Mouse (Mus musculus) hindbrain, embryonic 10.5 days (tissue): ENCODE results near the gene Kcnk6. TPM values are rescaled to one million over a fixed set of nuclear protein-coding genes. Genes with fewer than 3 reads are reported as not detected.
"Not testable (repeated sequence)": the region's sequence is repeated elsewhere in the genome, so short reads cannot be mapped to it uniquely, and the experiment has no call there.

Experiments used
- DNase-seq: peaks from one replicate; pipeline ENCODE4 v3.0.0-alpha.2; 2017; ENCODE audit warnings: low spot score
- H3K27ac ChIP-seq: fragments of 300-500 bp; sonication (generic); 2 replicates; pipeline ENCODE4 v1.5.1; 2016; ENCODE audit warnings: mild to moderate bottlenecking, moderate library complexity
- H3K27me3 ChIP-seq: fragments of 300-500 bp; sonication (generic); 2 replicates; pipeline ENCODE4 v1.6.1; 2016; ENCODE audit warnings: mild to moderate bottlenecking; ENCODE audit not compliant: poor library complexity, insufficient read depth, severe bottlenecking
- H3K36me3 ChIP-seq: fragments of 300-500 bp; sonication (generic); 2 replicates; pipeline ENCODE4 v1.6.1; 2016; ENCODE audit warnings: mild to moderate bottlenecking, moderate library complexity
- H3K4me1 ChIP-seq: fragments of 300-500 bp; sonication (generic); replicated peaks from 2 replicates; pipeline ENCODE4 v1.6.1; 2016; ENCODE audit warnings: mild to moderate bottlenecking
- H3K4me3 ChIP-seq: fragments of 300-500 bp; sonication (generic); 2 replicates; pipeline ENCODE4 v1.5.1; 2016; ENCODE audit warnings: mild to moderate bottlenecking, moderate library complexity
- H3K9me3 ChIP-seq: fragments of 300-500 bp; sonication (generic); 2 replicates; pipeline ENCODE4 v1.6.1; 2016; ENCODE audit warnings: mild to moderate bottlenecking, moderate library complexity
- WGBS: fragments of 180-500 bp; shearing (Covaris S2); methylation state at CpG from one replicate; pipeline ENCODE4 v1.1.7; 2016; 5-methylcytosine and 5-hydroxymethylcytosine counted together
- polyA plus RNA-seq: library from polyadenylated mRNA; unstranded; fragments of >200 nt; fragmentation: Nextera tagmentation; extraction: Ambion mirVana; gene quantifications from 2 replicates; pipeline ENCODE4 v1.2.1, GENCODE M21; 2016

Gene Kcnk6
- polyA plus RNA-seq, 1 experiment from 2014 or later, result 0.76 TPM

DNA sequence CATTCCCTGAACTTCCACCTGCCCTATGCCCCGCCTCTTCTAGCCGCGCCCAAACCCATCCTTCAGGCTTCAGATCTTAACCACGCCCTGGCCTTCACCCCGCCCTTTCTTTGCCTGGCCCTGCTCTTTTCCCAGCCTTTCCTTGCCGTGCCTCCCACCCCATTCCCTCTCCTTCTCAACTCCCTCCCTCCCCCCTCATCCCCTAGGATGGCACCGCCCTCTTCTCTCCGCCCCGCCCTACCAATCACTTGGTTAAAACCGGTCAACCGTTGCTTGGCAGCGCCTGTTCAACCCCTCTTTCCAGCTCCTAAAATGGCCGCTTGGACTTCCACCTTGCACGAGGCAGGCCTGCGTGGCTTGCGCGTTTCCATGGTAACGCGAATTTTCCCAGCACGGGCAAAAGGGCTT is 18.6 kb downstream of the Kcnk6 start, which contains the start of gene Catsperg1:
Gene Catsperg1, minus strand, starts transcription at position 361 of the 408 bp plus-strand sequence.
- Histone ChIP-seq H3K4me3 (peak within 1 kb of the TSS; percentile 48), H3K4me1 (peaks cover 28% of the 10 kb centered on the region), H3K9me3 (peaks cover 9% of the 10 kb centered on the region; the same call in 1 of the 2 replicates), H3K27me3 (peaks cover 23% of the 10 kb centered on the region), H3K27ac (peak within 1 kb of the TSS; percentile 64; the same call in 1 of the 2 replicates), H3K36me3 (no peaks in the 10 kb centered on the region)
- WGBS, result 1% methylated on average over 20 of the region's 20 CpGs
- peak; percentile 83 for DNase-seq

DNA sequence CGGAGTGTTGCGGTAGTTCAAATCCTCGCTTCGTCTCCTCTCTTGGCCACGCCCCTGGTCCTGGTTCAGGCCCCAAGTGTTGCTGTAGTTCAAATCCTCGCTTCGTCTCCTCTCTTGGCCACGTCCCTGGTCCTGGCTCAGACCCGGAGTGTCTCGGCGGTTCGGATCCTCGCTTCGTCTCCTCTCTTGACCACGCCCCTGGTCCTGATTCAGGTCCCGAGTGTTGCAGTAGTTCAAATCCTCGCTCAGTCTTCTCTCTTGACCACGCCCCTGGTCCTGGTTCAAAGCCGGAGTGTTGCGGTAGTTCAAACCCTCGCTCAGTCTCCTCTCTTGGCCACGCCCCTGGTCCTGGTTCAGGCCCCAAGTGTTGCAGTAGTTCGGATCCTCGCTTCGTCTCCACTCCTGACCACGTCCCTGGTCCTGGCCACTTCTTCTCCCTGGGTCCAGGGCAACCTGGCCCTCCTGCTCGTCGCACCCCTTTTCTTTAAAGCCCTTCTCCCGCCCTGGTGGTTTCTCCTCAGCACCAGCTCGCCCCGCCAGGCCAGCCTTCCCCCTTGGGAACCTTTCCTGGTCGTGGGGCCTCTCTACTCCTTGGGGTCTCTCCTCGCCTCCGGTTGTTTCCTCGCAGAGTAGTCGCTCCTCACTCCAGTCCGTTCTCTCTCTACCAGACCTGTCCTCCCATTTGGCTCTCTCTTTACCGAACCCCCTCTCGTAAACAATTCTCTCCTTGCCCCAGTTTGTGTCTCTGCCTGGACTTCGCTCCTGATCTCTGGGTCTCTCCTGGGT is 19.3 kb downstream of the Kcnk6 start:
- Histone ChIP-seq H3K27me3 (peaks cover 23% of the 10 kb centered on the region), H3K4me3 (peak overlapping the region; percentile 48), H3K4me1 (peaks cover 28% of the 10 kb centered on the region), H3K27ac (0 out of 2 replicates have a peak overlapping the region, but pooled peaks have one; percentile 23)
- 12% methylated on average over 40 of the region's 40 CpGs for WGBS
- H3K36me3 ChIP-seq, H3K9me3 ChIP-seq: not testable (repeated sequence)
- peak; percentile 10 for DNase-seq

DNA sequence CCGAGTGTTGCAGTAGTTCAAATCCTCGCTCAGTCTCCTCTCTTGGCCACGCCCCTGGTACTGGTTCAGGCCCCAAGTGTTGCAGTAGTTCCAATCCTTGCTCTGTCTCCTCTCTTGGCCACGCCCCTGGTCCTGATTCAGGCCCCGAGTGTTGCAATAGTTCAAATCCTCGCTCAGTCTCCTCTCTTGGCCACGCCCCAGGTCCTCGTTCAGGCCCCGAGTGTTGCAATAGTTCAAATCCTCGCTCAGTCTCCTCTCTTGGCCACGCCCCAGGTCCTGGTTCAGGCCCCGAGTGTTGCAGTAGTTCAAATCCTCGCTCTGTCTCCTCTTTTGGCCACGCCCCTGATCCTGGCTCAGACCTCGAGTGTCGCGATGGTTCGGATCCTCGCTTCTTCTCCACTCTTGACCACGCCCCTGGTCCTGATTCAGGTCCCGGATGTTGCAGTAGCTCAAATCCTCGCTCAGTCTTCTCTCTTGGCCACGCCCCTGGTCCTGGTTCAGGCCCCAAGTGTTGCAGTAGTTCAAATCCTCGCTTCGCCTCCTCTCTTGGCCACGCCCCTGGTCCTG is 20.0 kb downstream of the Kcnk6 start:
- no peaks in the 10 kb centered on the region for H3K36me3 ChIP-seq
- H3K27me3 ChIP-seq, result peaks cover 23% of the 10 kb centered on the region
- peak; percentile 25 for DNase-seq
- H3K27ac ChIP-seq, result no peak overlapping the region
- H3K4me3 ChIP-seq, result peak overlapping the region; percentile 48
- 0 out of 2 replicates have a peak, but pooled peaks cover 5% of the 10 kb centered on the region for H3K9me3 ChIP-seq
- WGBS, result 11% methylated on average over 26 of the region's 26 CpGs
- H3K4me1 ChIP-seq, result peaks cover 28% of the 10 kb centered on the region

GRCm38 (mm10) chr7:29211415-29212198 is 20.7 kb downstream of the Kcnk6 start:
- H3K36me3 ChIP-seq, result no peaks in the 10 kb centered on the region
- peak overlapping the region; percentile 48 for H3K4me3 ChIP-seq
- peaks cover 28% of the 10 kb centered on the region for H3K4me1 ChIP-seq
- DNase-seq, result peak; percentile 83
- H3K27ac ChIP-seq, result peak overlapping the region; percentile 62
- 0 out of 2 replicates have a peak, but pooled peaks cover under 1% of the 10 kb centered on the region for H3K9me3 ChIP-seq
- H3K27me3 ChIP-seq, result peaks cover 23% of the 10 kb centered on the region
- WGBS, result 5% methylated on average over 34 of the region's 34 CpGs

GRCm38 (mm10) chr7:29211013-29211412 is 21.3 kb downstream of the Kcnk6 start:
- H3K36me3 ChIP-seq, DNase-seq, H3K9me3 ChIP-seq: not testable (repeated sequence)
- 29% methylated on average over 14 of the region's 15 CpGs for WGBS
- peaks cover 23% of the 10 kb centered on the region for H3K27me3 ChIP-seq
- peak overlapping the region; percentile 48 for H3K4me3 ChIP-seq
- H3K4me1 ChIP-seq, result peaks cover 28% of the 10 kb centered on the region
- H3K27ac ChIP-seq, result peak overlapping the region; percentile 62

DNA sequence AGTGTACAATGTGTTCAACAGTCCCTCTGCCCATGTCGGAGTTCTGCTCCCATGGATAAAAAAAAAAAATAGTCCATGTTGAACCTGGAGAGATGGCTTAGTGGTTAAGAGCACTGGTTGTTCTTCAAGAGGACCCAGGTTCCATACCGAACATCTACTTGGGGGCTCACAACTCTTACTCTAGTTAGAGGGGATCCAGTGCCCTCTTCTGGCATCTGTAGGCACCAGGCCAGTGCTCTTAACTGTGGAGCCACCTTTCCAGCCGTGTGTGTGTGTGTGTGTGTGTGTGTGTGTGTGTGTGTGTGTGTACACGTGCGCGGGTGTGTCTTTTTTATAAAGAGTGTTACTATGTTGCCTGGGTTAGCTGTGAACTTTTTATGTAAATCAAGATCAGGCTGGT is 29.7 kb downstream of the Kcnk6 start:
- H3K4me1 ChIP-seq, result no peaks in the 10 kb centered on the region
- 86% methylated on average over 6 of the region's 6 CpGs for WGBS
- no peak overlapping the region for H3K27ac ChIP-seq
- no peaks in the 10 kb centered on the region for H3K9me3 ChIP-seq
- no peaks in the 10 kb centered on the region for H3K36me3 ChIP-seq
- H3K27me3 ChIP-seq, result 0 out of 2 replicates have a peak, but pooled peaks cover 2% of the 10 kb centered on the region
- no peak for DNase-seq
- H3K4me3 ChIP-seq, result no peak overlapping the region

DNA sequence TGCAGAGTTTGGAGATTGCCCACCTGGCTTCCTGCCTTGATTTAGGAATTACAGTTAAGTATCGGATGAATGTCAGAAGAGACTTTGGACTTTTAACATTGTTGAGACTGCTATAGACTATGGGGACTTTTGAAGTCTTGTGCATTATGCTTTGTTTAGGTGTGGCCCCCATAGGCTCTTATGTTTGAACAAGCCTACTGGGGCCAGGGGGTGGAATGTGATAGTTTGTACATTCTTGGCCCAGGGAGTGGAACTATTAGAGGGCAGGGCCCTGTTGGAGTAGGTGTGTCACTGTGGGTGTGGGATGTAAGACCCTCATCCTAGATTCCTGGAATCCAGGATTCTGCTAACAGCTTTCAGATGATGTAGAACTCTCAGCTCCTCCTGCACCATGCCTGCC is 38.1 kb downstream of the Kcnk6 start:
- H3K4me3 ChIP-seq, H3K9me3 ChIP-seq, H3K36me3 ChIP-seq, H3K27ac ChIP-seq, DNase-seq, H3K27me3 ChIP-seq, H3K4me1 ChIP-seq: not testable (repeated sequence)
- WGBS, result 90% methylated on average over 1 of the region's 1 CpGs

DNA sequence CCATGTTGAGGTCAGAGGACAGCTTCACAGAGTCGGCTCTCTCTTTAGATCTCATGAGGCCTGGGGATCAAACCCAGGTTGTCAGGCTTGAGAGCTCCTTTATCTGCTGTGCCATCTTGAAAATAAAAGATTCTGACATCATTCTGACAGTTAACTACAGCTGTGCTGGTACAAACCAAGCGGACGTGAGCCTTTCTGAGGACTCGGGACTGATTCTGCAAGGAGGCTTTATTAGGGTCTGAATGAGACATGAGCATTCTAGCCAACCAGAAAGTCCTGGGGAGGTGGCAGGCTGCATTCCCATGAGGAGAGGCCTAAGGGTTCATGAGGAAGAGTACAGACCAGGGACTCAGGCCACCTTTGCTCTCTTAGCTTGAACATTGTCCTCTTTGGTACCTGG is 51.0 kb downstream of the Kcnk6 start:
- DNase-seq, H3K27me3 ChIP-seq, H3K9me3 ChIP-seq: not testable (repeated sequence)
- peaks cover 22% of the 10 kb centered on the region for H3K36me3 ChIP-seq
- 86% methylated on average over 4 of the region's 4 CpGs for WGBS
- H3K27ac ChIP-seq, result peak overlapping the region; percentile 93
- H3K4me1 ChIP-seq, result peaks cover 20% of the 10 kb centered on the region
- H3K4me3 ChIP-seq, result 0 out of 2 replicates have a peak overlapping the region, but pooled peaks have one; percentile 89

GRCm38 (mm10) chr7:29180854-29181236 is 51.5 kb downstream of the Kcnk6 start:
- Histone ChIP-seq H3K27ac (peak overlapping the region; percentile 93), H3K4me3 (peak overlapping the region; percentile 89)
- no peak for DNase-seq

DNA sequence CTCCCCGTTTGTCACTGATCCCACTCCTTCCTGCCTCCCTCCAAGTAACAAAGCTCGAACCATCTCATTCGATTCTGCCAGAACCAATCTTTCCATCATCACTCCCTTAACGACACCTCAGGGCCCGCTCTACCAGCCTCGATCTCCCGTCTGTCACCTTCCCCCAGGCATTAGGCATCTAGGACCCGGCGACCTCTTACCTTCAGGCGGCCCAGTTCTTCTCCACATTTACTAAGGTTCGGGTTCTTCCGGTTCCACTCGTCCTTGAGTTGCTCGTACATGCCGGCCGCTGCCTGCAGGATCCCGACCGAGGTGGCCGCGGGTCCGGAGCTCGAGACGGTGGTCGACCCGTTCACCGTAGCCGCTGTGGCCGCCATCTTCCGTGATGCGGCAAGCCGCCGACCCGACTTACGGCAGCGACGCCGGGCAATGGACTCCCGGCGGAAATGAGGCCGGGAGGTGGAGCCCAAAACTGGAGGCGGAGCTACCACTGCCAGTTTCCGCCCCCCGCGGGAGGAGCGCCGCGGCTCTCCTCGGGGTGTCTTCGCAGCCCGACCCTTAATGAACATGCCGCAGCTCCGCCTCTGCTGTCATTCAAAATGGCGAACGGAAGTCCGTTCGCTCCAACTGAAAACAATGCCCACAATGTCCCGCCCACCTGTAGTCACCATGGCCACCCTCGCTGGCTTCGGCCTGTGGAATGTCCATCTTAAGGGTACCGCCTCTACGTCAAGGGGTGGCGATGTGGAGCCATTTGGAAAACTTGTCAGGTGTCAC is 52.0 kb downstream of the Kcnk6 start, which contains the start of gene Psmd8:
Gene Psmd8, minus strand, starts transcription at position 625 of the 777 bp plus-strand sequence.
- WGBS, result under 1% methylated on average over 62 of the region's 62 CpGs

More at GRCm38 (mm10) chr7:29180854-29181236, 51.5 kb downstream of the Kcnk6 start:
- H3K27me3 ChIP-seq, result no peaks in the 10 kb centered on the region
- H3K9me3 ChIP-seq, result no peaks in the 10 kb centered on the region
- peaks cover 20% of the 10 kb centered on the region for H3K4me1 ChIP-seq
- peaks cover 26% of the 10 kb centered on the region for H3K36me3 ChIP-seq
- WGBS, result 41% methylated on average over 5 of the region's 5 CpGs

DNA sequence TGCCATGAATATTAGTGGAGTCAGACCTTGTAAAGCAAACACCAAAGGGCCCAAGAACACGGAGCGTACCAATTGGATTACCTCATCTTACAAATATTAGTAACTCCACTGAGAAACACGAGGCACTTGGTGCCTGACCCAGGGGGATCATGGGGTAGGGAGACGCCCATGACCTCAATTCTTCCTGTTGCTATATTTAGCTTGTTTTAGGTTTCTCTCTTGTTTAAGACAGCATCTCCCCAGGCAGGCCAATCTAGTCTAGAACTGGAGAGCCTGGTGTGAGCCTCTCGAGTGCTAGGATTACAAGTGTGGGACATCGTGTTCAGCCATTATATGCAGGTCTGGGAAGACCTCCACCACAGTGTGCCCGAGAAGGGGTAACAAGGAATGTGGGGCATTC is 53.0 kb downstream of the Kcnk6 start:
- DNase-seq, result no peak
- H3K9me3 ChIP-seq, result no peaks in the 10 kb centered on the region
- H3K4me1 ChIP-seq, result peaks cover 20% of the 10 kb centered on the region
- 0 out of 2 replicates have a peak overlapping the region, but pooled peaks have one; percentile 93 for H3K27ac ChIP-seq
- peaks cover 42% of the 10 kb centered on the region for H3K36me3 ChIP-seq
- H3K4me3 ChIP-seq, result peak overlapping the region; percentile 89
- 62% methylated on average over 7 of the region's 7 CpGs for WGBS
- peaks cover 8% of the 10 kb centered on the region for H3K27me3 ChIP-seq

More for the DNA sequence above, 52.0 kb downstream of the Kcnk6 start, which contains the start of gene Psmd8:
- H3K4me3 ChIP-seq, result peak within 1 kb of the TSS; percentile 89
- H3K36me3 ChIP-seq, result peaks cover 32% of the 10 kb centered on the region
- H3K27me3 ChIP-seq, result no peaks in the 10 kb centered on the region
- H3K27ac ChIP-seq, result peak within 1 kb of the TSS; percentile 93
- peak; percentile 98 for DNase-seq
- H3K9me3 ChIP-seq, result no peaks in the 10 kb centered on the region
- H3K4me1 ChIP-seq, result peaks cover 20% of the 10 kb centered on the region

- H3K36me3 ChIP-seq, result peaks cover 54% of the 10 kb centered on the region
- no peak overlapping the region for H3K27ac ChIP-seq
- no peaks in the 10 kb centered on the region for H3K9me3 ChIP-seq
- peaks cover 27% of the 10 kb centered on the region for H3K4me1 ChIP-seq
- no peak for DNase-seq
- WGBS, result 89% methylated on average over 4 of the region's 4 CpGs
- no peak overlapping the region; the same call in 1 of the 2 replicates for H3K4me3 ChIP-seq
- peaks cover 20% of the 10 kb centered on the region for H3K27me3 ChIP-seq
Measured at GRCm38 (mm10) chr7:29178106-29178505, 54.2 kb downstream of the Kcnk6 start.
